Mouse (Mus musculus) ES-E14 (cell line): ENCODE data around the gene Adamts20. TPM values are rescaled to one million over a fixed set of nuclear protein-coding genes. Genes with fewer than 3 reads are reported as not detected.

Experiments
- DNase-seq: peaks from one replicate; pipeline ENCODE4 v3.0.0-alpha.2; 2013; ENCODE audit warnings: low read depth, low spot score
- H3K27ac ChIP-seq: 2 replicates; pipeline ENCODE4 v1.5.1; 2012; ENCODE audit warnings: low read depth, mild to moderate bottlenecking, low read length, moderate library complexity, mixed read lengths; ENCODE audit not compliant: poor library complexity, insufficient read depth, severe bottlenecking
- H3K36me3 ChIP-seq: 2 replicates; pipeline ENCODE4 v1.6.1; 2012; ENCODE audit warnings: mild to moderate bottlenecking, low read length, moderate library complexity, mixed read lengths; ENCODE audit not compliant: control insufficient read depth, poor library complexity, insufficient read depth, severe bottlenecking
- H3K4me1 ChIP-seq, 2 experiments: fragments of 150-350 bp in 1 of 2; sonication (generic) in 1 of 2; 2 replicates each; pipeline ENCODE4 v1.6.1; 2012; ENCODE audit warnings: low read length in 2 of 2, mild to moderate bottlenecking in 1 of 2, mixed read lengths in 1 of 2; ENCODE audit not compliant: control insufficient read depth in 2 of 2, insufficient read depth in 2 of 2, poor library complexity in 1 of 2
- H3K4me3 ChIP-seq, 2 experiments: fragments of 150-350 bp in 1 of 2; sonication (generic) in 1 of 2; 2 replicates each; pipeline ENCODE4 v1.5.1; 2012; ENCODE audit warnings: low read length in 2 of 2, low read depth in 1 of 2, mild to moderate bottlenecking in 1 of 2, mixed read lengths in 1 of 2; ENCODE audit not compliant: insufficient read depth in 1 of 2, poor library complexity in 1 of 2, severe bottlenecking in 1 of 2
- H3K9ac ChIP-seq: 2 replicates; pipeline ENCODE4 v1.6.1; 2012; ENCODE audit warnings: low read depth, mild to moderate bottlenecking, low read length, mixed read lengths; ENCODE audit not compliant: poor library complexity, insufficient read depth, severe bottlenecking
- H3K9me3 ChIP-seq: fragments of 150-350 bp; sonication (generic); 2 replicates; pipeline ENCODE4 v1.6.1; 2012; ENCODE audit warnings: low read depth, mild to moderate bottlenecking, low read length; ENCODE audit not compliant: control insufficient read depth, insufficient read depth
- CHD2 ChIP-seq: IDR thresholded peaks from 2 replicates; pipeline ENCODE4 v1.6.1; 2014; ENCODE audit warnings: mild to moderate bottlenecking, low read depth, low read length, inconsistent platforms
- HCFC1 ChIP-seq: IDR thresholded peaks from 2 replicates; pipeline ENCODE4 v1.6.1; 2012; ENCODE audit warnings: low read length, inconsistent platforms, borderline replicate concordance; ENCODE audit not compliant: insufficient read depth
- MAFK ChIP-seq: IDR thresholded peaks from 2 replicates; pipeline ENCODE4 v1.6.1; 2014; ENCODE audit warnings: mild to moderate bottlenecking, low read depth, low read length, inconsistent platforms; ENCODE audit not compliant: insufficient read depth
- ZC3H11A ChIP-seq: IDR thresholded peaks from 2 replicates; pipeline ENCODE4 v1.6.1; 2012; ENCODE audit warnings: low read depth, mild to moderate bottlenecking, inconsistent platforms, low read length, borderline replicate concordance
- ZNF384 ChIP-seq: IDR thresholded peaks from 2 replicates; pipeline ENCODE4 v1.6.1; 2012; ENCODE audit warnings: low read depth, low read length, inconsistent platforms
- in situ Hi-C, 2 experiments: fragments of 600-800 bp; cut with MboI; formaldehyde crosslinking; loops; one replicate each; pipeline ENCODE4 v1.15.1; 2025; ENCODE audit warnings: low sequenced_read_pairs in 2 of 2, inconsistent platforms in 1 of 2; ENCODE audit not compliant: unreplicated experiment in 2 of 2
- total RNA-seq: library from RNA; depleted of rRNA; stranded (reverse); fragments of 300-350 nt; gene quantifications from 2 replicates; pipeline ENCODE4 v1.2.3, GENCODE M21; 2012

The Adamts20 gene
- total RNA-seq, 1 experiment = 0.80 TPM

- TF ChIP-seq ZC3H11A (no peak), ZNF384 (no peak), HCFC1 (no peak), MAFK (no peak), CHD2 (no peak)
- Histone ChIP-seq H3K36me3 (no peaks in the 10 kb centered on the region), H3K9ac (no peak overlapping the region), H3K4me3 (no peak overlapping the region), H3K27ac (no peak overlapping the region), H3K4me1 (no peaks in the 10 kb centered on the region), H3K9me3 (no peaks in the 10 kb centered on the region)
- in situ Hi-C loops = no loop called here
- no peak for DNase-seq
These were observed 188.8 kb downstream of the Adamts20 start for GRCm38 (mm10) chr15:94276418-94276817.

GRCm38 (mm10) chr15:94265630-94266029 lies 199.6 kb downstream of the Adamts20 start:
- Histone ChIP-seq H3K4me1 (no peaks in the 10 kb centered on the region), H3K36me3 (no peaks in the 10 kb centered on the region), H3K4me3 (no peak overlapping the region), H3K9ac (no peak overlapping the region), H3K9me3 (no peaks in the 10 kb centered on the region), H3K27ac (no peak overlapping the region)
- TF ChIP-seq MAFK (no peak), ZC3H11A (0 out of 2 replicates have a peak, but pooled peaks have one; percentile 5)
- in situ Hi-C loops = no loop called here
- DNase-seq = peak; percentile 43

- Histone ChIP-seq H3K36me3 (no peaks in the 10 kb centered on the region), H3K9me3 (no peaks in the 10 kb centered on the region)
- in situ Hi-C loops = no loop called here
These were observed 200.7 kb downstream of the Adamts20 start for GRCm38 (mm10) chr15:94264497-94264879.

GRCm38 (mm10) chr15:94263866-94264496 lies 201.2 kb downstream of the Adamts20 start:
- no peaks in the 10 kb centered on the region for H3K9me3 ChIP-seq
- H3K4me3 ChIP-seq = no peak overlapping the region
- TF ChIP-seq ZNF384 (no peak), ZC3H11A (no peak), HCFC1 (no peak), MAFK (no peak), CHD2 (no peak)
- no peak for DNase-seq
- no peak overlapping the region for H3K27ac ChIP-seq
- no peaks in the 10 kb centered on the region for H3K4me1 ChIP-seq
- H3K36me3 ChIP-seq = no peaks in the 10 kb centered on the region
- H3K9ac ChIP-seq = no peak overlapping the region
- in situ Hi-C loops = no loop called here

More at GRCm38 (mm10) chr15:94264497-94264879, 200.7 kb downstream of the Adamts20 start:
- Histone ChIP-seq H3K4me3 (no peak overlapping the region), H3K27ac (no peak overlapping the region), H3K4me1 (no peaks in the 10 kb centered on the region), H3K9ac (no peak overlapping the region)
- no peak for DNase-seq
- no peak for TF ChIP-seq MAFK
- no peak for TF ChIP-seq ZC3H11A
- no peak for TF ChIP-seq ZNF384

- H3K9ac ChIP-seq = no peak overlapping the region
- H3K4me1 ChIP-seq = no peaks in the 10 kb centered on the region
- no peaks in the 10 kb centered on the region for H3K9me3 ChIP-seq
- in situ Hi-C loops = no loop called here
- H3K27ac ChIP-seq = no peak overlapping the region
- no peaks in the 10 kb centered on the region for H3K36me3 ChIP-seq
- TF ChIP-seq ZNF384 = no peak
- no peak for TF ChIP-seq CHD2
- no peak for TF ChIP-seq HCFC1
- TF ChIP-seq MAFK = no peak
- no peak for TF ChIP-seq ZC3H11A
- no peak overlapping the region for H3K4me3 ChIP-seq
- DNase-seq = no peak
These were observed 202.0 kb downstream of the Adamts20 start for GRCm38 (mm10) chr15:94263241-94263640.
